Mouse (Mus musculus): ENCODE measurements around the gene Ubtd1. TPM values are rescaled to one million over a fixed set of nuclear protein-coding genes. Genes with fewer than 3 reads are reported as not detected.
A peak's percentile ranks its signal among the peaks of the same experiment; 100 is the strongest.

Ubtd1 gene
- total and polyA plus RNA-seq, 3 experiments = 3.4 to 5.8 (median 3.6) TPM

- Histone ChIP-seq H3K9ac (ENCODE audit: insufficient read depth, low read depth) (peak overlapping the region; percentile 6; the same call in 1 of the 2 replicates), H3K36me3 (replicated peaks in 1 of 2; ENCODE audit: control insufficient read depth in 1 of 2, insufficient read depth in 1 of 2, low read length in 1 of 2) (no peaks in the 10 kb centered on the region), H3K79me2 (replicated peaks; ENCODE audit: control insufficient read depth, extremely low read depth, insufficient read depth, poor library complexity, severe bottlenecking) (no peaks in the 10 kb centered on the region), H3K4me2 (ENCODE audit: insufficient read depth, low read depth, poor library complexity, severe bottlenecking) (0 out of 2 replicates have a peak overlapping the region, but pooled peaks have one; percentile 24), H3K27ac (ENCODE audit: insufficient read depth, low read depth) (no peak overlapping the region), H3K9me3 (replicated peaks; ENCODE audit: low read length) (no peaks in the 10 kb centered on the region), H3K4me3 (replicated peaks in 1 of 3; ENCODE audit: low read depth in 2 of 3, low read length in 2 of 3, poor library complexity in 1 of 3) (no peak overlapping the region), H3K4me1 (ENCODE audit: control insufficient read depth in 1 of 2, insufficient read depth in 2 of 2) (peaks cover 4 to 18% of the 10 kb centered on the region in 2 experiments; a peak in 3 of 4 replicates), H3K27me3 (replicated peaks) (no peaks in the 10 kb centered on the region)
- in situ Hi-C loops (cut with MboI; ENCODE audit: low pct_ligation_motif_present, low pct_unique_long_range_greater_than_20kb, low sequenced_read_pairs) = no loop called here
- peak; percentile 34 for DNase-seq (ENCODE audit: extremely low read depth)
- TF ChIP-seq IRF4 (IDR thresholded peaks at IDR 0.05; ENCODE audit: low read depth, low read length) (no peak), KAT2A (IDR thresholded peaks at IDR 0.05; ENCODE audit: insufficient replicate concordance, low read length) (no peak), MEF2A (IDR thresholded peaks at IDR 0.05; ENCODE audit: borderline replicate concordance, low read depth, low read length) (no peak), BHLHE40 (IDR thresholded peaks at IDR 0.05; ENCODE audit: low read depth, low read length) (no peak), NELFE (IDR thresholded peaks at IDR 0.05; ENCODE audit: low read depth, low read length) (no peak), TBP (conservative IDR thresholded peaks at IDR 0.05; ENCODE audit: low read depth, low read length) (no peak), MYC (IDR thresholded peaks at IDR 0.05; ENCODE audit: low read depth, low read length) (no peak), ZMIZ1 (IDR thresholded peaks at IDR 0.05; ENCODE audit: low read depth, low read length) (no peak), MXI1 (IDR thresholded peaks at IDR 0.05; ENCODE audit: low read depth, low read length) (no peak), JUN (IDR thresholded peaks at IDR 0.05; ENCODE audit: insufficient read depth, low read depth, low read length) (no peak), TCF12 (IDR thresholded peaks at IDR 0.05; ENCODE audit: low read depth, low read length) (no peak), POLR2AphosphoS2 (IDR thresholded peaks at IDR 0.05; ENCODE audit: low read depth, low read length) (no peak)
- dilution Hi-C loops (cut with MboI; ENCODE audit: extremely low pct_ligation_motif_present, extremely low pct_unique_long_range_greater_than_20kb, low sequenced_read_pairs) = no loop called here
Measured at GRCm38 (mm10) chr19:42005616-42006015, 24.1 kb downstream of the Ubtd1 start.

GRCm38 (mm10) chr19:42006568-42006967 lies 25.0 kb downstream of the Ubtd1 start:
- H3K79me2 ChIP-seq (replicated peaks; ENCODE audit: control insufficient read depth, extremely low read depth, insufficient read depth, poor library complexity, severe bottlenecking) = no peaks in the 10 kb centered on the region
- no peak overlapping the region for H3K27ac ChIP-seq (ENCODE audit: insufficient read depth, low read depth)
- H3K4me2 ChIP-seq (ENCODE audit: insufficient read depth, low read depth, poor library complexity, severe bottlenecking) = no peak overlapping the region
- no peak for DNase-seq (ENCODE audit: extremely low read depth)
- no peaks in the 10 kb centered on the region for H3K36me3 ChIP-seq (replicated peaks in 1 of 2; ENCODE audit: control insufficient read depth in 1 of 2, insufficient read depth in 1 of 2, low read length in 1 of 2)
- in situ Hi-C loops (cut with MboI; ENCODE audit: low pct_ligation_motif_present, low pct_unique_long_range_greater_than_20kb, low sequenced_read_pairs) = no loop called here
- no peaks in the 10 kb centered on the region for H3K27me3 ChIP-seq (replicated peaks)
- H3K9ac ChIP-seq (ENCODE audit: insufficient read depth, low read depth) = no peak overlapping the region
- peaks cover 4 to 15% of the 10 kb centered on the region in 2 experiments; a peak in 3 of 4 replicates for H3K4me1 ChIP-seq (ENCODE audit: control insufficient read depth in 1 of 2, insufficient read depth in 2 of 2)
- no peak overlapping the region for H3K4me3 ChIP-seq (replicated peaks in 1 of 3; ENCODE audit: low read depth in 2 of 3, low read length in 2 of 3, poor library complexity in 1 of 3)
- dilution Hi-C loops (cut with MboI; ENCODE audit: extremely low pct_ligation_motif_present, extremely low pct_unique_long_range_greater_than_20kb, low sequenced_read_pairs) = no loop called here
- no peak for TF ChIP-seq RAD21 (IDR thresholded peaks at IDR 0.05; ENCODE audit: low read depth, low read length)
- no peak for TF ChIP-seq PAX5 (IDR thresholded peaks at IDR 0.05; ENCODE audit: low read length)
- no peak for TF ChIP-seq NRF1 (IDR thresholded peaks at IDR 0.05; ENCODE audit: low read depth, low read length)
- TF ChIP-seq UBTF (IDR thresholded peaks at IDR 0.05; ENCODE audit: low read depth, low read length) = no peak
- TF ChIP-seq TCF12 (IDR thresholded peaks at IDR 0.05; ENCODE audit: low read depth, low read length) = no peak
- TF ChIP-seq POLR2AphosphoS2 (IDR thresholded peaks at IDR 0.05; ENCODE audit: low read depth, low read length) = no peak
- no peak for TF ChIP-seq ETS1 (conservative IDR thresholded peaks at IDR 0.05; ENCODE audit: low read depth, low read length)
- H3K9me3 ChIP-seq (replicated peaks; ENCODE audit: low read length) = no peaks in the 10 kb centered on the region

All from CH12.LX (cell line).